Mouse (Mus musculus) intestine, embryonic 14.5 days (tissue): ENCODE data around the gene RPS10-NUDT3. TPM values are rescaled to one million over a fixed set of nuclear protein-coding genes. Genes with fewer than 3 reads are reported as not detected.

ENCODE experiments used
- ATAC-seq: fragments of 200-750 bp; cut with Nextera tagmentation; replicated peaks from 2 replicates; pipeline ENCODE4 v1.8.0; 2017; ENCODE audit warnings: low read depth, moderate number of reproducible peaks, moderate TSS enrichment, moderate library complexity; ENCODE audit not compliant: low FRiP score, low TSS enrichment
- DNase-seq: peaks from one replicate; pipeline ENCODE4 v3.0.0-alpha.2; 2018; ENCODE audit warnings: low spot score
- H3K27ac ChIP-seq: fragments of 300-500 bp; sonication (generic); 2 replicates; pipeline ENCODE4 v1.5.1; 2014; ENCODE audit warnings: low read depth, mild to moderate bottlenecking, control low read depth
- H3K27me3 ChIP-seq: fragments of 300-500 bp; sonication (generic); replicated peaks from 2 replicates; pipeline ENCODE4 v1.6.1; 2014; ENCODE audit warnings: low read length, control low read depth; ENCODE audit not compliant: control insufficient read depth, insufficient read depth
- H3K36me3 ChIP-seq: fragments of 300-500 bp; sonication (generic); 2 replicates; pipeline ENCODE4 v1.6.1; 2014; ENCODE audit warnings: low read length, control low read depth; ENCODE audit not compliant: control insufficient read depth, insufficient read depth
- H3K4me1 ChIP-seq: fragments of 300-500 bp; sonication (generic); replicated peaks from 2 replicates; pipeline ENCODE4 v1.6.1; 2014; ENCODE audit warnings: low read length, control low read depth, mixed read lengths; ENCODE audit not compliant: control insufficient read depth, insufficient read depth
- H3K4me2 ChIP-seq: fragments of 300-500 bp; sonication (generic); 2 replicates; pipeline ENCODE4 v1.6.1; 2014; ENCODE audit warnings: low read length
- H3K4me3 ChIP-seq: fragments of 300-500 bp; sonication (generic); 2 replicates; pipeline ENCODE4 v1.5.1; 2014; ENCODE audit warnings: low read depth, low read length, control low read depth, mixed read lengths
- H3K9ac ChIP-seq: fragments of 300-500 bp; sonication (generic); 2 replicates; pipeline ENCODE4 v1.6.1; 2014; ENCODE audit warnings: mild to moderate bottlenecking, low read length
- H3K9me3 ChIP-seq: fragments of 300-500 bp; sonication (generic); 2 replicates; pipeline ENCODE4 v1.6.1; 2016; ENCODE audit warnings: low read length, control low read depth; ENCODE audit not compliant: control insufficient read depth
- WGBS: fragments of 180-500 bp; shearing (Covaris S2); extraction: QIAGEN DNeasy Blood & Tissue Kit; methylation state at CpG from one replicate; pipeline ENCODE4 v1.1.7; 2014; 5-methylcytosine and 5-hydroxymethylcytosine counted together
- polyA plus RNA-seq: library from polyadenylated mRNA; unstranded; fragments of >200 nt; fragmentation: Nextera tagmentation; extraction: Ambion mirVana; gene quantifications from 2 replicates; pipeline ENCODE4 v1.2.1, GENCODE M21; 2014

RPS10-NUDT3 gene
- polyA plus RNA-seq, 1 experiment from 2014 or later = not detected

DNA sequence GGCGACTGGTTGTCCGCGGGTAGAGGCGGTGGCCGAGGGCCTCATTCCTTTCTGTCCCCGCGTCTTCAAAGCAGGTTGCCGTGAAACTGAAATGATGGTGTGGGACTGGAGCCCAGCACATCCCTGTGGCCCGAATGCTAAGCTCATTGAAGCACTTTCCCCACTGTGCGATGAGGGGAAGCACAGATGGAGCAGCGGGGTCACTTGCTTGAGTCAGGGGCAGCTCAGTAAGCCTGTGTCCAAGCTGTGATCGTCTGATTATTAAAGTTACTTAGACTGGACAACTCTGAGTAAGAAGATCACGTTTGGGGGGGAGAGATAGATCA lies 69.1 kb downstream of the RPS10-NUDT3 start:
- DNase-seq (no peak), ATAC-seq (no peak)
- peaks cover 8% of the 10 kb centered on the region; the same call in 1 of the 2 replicates for H3K36me3 ChIP-seq
- WGBS = under 1% methylated on average over 13 of the region's 13 CpGs
- H3K27ac ChIP-seq = no peak overlapping the region
- H3K9me3 ChIP-seq = no peaks in the 10 kb centered on the region
- H3K4me2 ChIP-seq = peak overlapping the region; percentile 94
- peaks cover 17% of the 10 kb centered on the region for H3K4me1 ChIP-seq
- H3K4me3 ChIP-seq = peak overlapping the region; percentile 54
- H3K27me3 ChIP-seq = no peaks in the 10 kb centered on the region
- peak overlapping the region; percentile 49 for H3K9ac ChIP-seq

DNA sequence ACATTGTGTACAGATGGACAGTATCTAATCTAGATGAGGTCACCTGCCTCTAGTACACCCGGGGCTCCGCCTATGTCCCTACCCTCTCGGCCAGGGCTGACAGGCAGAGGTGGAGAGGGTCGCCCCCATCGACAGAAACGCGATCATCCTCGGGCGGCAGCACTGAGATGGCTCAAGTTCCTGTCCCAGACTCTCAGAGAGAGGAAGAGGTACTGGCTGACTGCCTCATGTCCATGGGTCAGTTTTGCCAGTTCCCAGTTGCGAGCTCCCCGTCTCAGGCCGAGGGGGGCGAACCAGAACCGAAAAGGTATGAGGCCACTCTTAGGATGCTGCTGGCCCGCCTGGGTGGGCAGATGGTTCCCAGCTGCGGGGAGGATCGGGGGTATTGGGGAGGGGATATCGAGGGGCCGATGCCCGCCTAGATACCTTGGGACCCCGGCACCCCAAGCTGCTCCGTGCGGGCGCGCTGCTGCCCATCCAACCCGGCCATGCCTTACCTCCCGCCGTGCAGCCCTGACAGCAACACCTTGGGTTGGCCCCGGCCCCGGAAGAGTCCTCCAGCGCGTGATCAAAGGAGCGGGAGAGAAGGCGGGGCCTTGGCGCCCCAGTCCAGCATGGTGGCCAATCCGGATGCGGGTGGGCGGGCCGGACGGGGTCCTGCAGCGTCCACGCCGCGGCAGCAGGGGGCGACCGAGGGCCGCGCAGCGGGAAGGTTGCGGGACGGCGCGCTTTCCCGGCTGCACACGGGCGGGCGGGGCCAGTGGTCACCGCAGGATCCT lies 69.7 kb downstream of the RPS10-NUDT3 start, which contains the start of gene AI413582:
TSS of gene AI413582 (minus strand) at position 594 of the 779 bp plus-strand sequence.
- H3K9ac ChIP-seq = peak within 1 kb of the TSS; percentile 49
- peaks cover 13% of the 10 kb centered on the region; the same call in 1 of the 2 replicates for H3K36me3 ChIP-seq
- peak within 1 kb of the TSS; percentile 14; the same call in 1 of the 2 replicates for H3K27ac ChIP-seq
- peak within 1 kb of the TSS; percentile 94 for H3K4me2 ChIP-seq
- H3K9me3 ChIP-seq = no peaks in the 10 kb centered on the region
- peak; percentile 90 for ATAC-seq
- peak within 1 kb of the TSS; percentile 54 for H3K4me3 ChIP-seq
- DNase-seq = peak; percentile 98
- H3K4me1 ChIP-seq = peaks cover 17% of the 10 kb centered on the region
- H3K27me3 ChIP-seq = no peaks in the 10 kb centered on the region
- under 1% methylated on average over 57 of the region's 58 CpGs for WGBS

DNA sequence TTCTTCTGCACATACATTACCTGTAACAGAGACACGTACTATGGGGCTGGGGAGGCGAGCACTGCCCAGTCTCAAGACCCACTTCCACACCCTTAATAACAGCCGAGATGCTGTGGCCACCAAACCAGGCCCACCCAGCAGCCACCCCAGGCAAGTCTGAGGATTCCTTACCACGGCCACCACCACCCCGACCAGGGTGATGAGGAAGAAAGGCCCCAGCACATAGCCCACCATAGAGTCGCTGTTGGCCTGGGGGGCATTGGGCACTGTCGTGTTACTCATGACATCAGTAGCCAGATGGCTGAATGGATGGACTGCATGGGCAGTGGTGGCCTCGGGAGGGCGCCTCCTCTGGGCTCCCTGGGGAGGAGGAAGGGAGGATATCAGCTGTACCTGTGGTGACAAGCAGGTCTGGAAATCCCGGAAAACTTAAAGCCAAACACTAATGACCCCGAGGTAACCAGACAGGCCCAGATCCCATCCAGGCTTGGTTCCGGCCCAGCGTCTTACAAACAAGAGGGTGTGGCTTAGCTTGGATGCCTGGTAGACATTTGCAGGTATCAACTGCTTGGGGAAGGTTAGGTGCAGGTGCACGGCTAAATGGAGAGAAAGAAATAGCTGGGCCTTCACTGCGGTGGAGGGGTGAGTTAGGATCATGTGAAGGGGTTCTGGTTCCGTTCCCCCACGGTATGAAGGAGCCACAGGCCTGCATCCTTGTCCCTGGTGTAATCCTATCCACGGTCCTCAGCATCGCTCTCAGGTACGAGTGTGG lies 70.4 kb downstream of the RPS10-NUDT3 start:
- Histone ChIP-seq H3K4me2 (peak overlapping the region; percentile 94), H3K4me1 (peaks cover 17% of the 10 kb centered on the region), H3K4me3 (peak overlapping the region; percentile 54), H3K9me3 (no peaks in the 10 kb centered on the region), H3K9ac (peak overlapping the region; percentile 49), H3K36me3 (peaks cover 17% of the 10 kb centered on the region; the same call in 1 of the 2 replicates), H3K27ac (peak overlapping the region; percentile 14; the same call in 1 of the 2 replicates), H3K27me3 (no peaks in the 10 kb centered on the region)
- 13% methylated on average over 20 of the region's 20 CpGs for WGBS
- ATAC-seq = 0 out of 2 replicates have a peak, but pooled peaks have one; percentile 2
- peak; percentile 77 for DNase-seq

DNA sequence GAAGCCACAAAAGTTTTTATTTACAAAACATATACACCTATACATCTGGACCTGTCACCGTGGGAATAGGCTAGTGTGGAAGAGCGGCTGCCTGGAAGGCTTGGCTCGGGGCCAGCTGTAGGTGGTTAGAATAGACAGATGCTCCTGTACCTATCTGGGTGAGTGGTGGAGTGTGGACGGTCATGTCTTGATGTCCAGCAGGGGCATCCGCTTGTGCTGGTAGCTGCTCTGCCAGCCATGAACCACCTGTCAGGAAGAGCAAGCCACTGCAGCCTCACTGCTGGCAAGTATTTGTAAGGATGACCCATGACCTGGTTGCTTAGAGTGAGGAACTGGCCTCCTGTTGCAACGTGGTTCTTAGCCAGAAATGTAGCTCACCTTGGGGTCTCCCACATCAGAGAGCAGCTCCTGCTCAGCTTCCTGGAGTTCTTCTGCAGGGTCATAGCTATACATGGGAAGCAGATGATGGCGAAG lies 71.2 kb downstream of the RPS10-NUDT3 start:
- no peak for DNase-seq
- no peak overlapping the region for H3K4me2 ChIP-seq
- H3K9ac ChIP-seq = no peak overlapping the region
- H3K4me1 ChIP-seq = peaks cover 17% of the 10 kb centered on the region
- peaks cover 17% of the 10 kb centered on the region; the same call in 1 of the 2 replicates for H3K36me3 ChIP-seq
- WGBS = 52% methylated on average over 7 of the region's 7 CpGs
- ATAC-seq = no peak
- no peak overlapping the region for H3K27ac ChIP-seq
- no peaks in the 10 kb centered on the region for H3K27me3 ChIP-seq
- H3K9me3 ChIP-seq = no peaks in the 10 kb centered on the region
- no peak overlapping the region for H3K4me3 ChIP-seq

DNA sequence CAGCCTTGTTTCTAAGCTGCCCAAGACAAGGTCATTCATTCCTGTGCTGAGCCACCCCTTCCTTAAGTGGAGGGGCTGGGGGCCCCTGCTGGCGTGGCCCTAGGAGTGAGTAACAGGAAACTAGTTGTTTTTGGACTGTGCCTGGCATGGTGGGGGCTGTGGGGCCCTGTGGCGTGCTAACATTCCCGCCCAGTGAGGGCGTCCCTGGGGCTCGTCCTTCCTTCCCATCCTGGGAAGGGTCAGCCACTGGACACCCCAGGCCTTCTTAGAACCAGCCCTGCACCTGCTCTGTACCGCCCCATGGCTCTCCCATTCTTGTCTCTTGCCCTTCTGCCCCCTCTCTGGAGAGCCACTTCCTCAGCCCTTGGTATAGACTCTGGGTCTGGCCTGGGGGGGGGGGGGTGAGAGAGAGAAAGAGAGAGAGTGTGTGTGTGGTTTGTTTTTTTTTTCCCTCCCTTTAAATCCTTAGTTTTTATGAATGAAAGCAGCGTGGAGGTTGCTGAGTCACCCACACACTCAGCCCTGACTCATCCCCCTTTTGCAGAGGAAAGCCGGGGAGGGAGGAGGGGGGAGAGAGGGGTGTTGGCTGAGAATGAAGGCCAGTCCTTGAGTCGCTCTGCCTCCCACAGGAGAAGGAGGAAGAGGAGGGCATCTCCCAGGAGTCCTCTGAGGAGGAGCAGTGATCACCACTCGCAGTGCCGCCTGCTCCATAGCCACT lies 73.1 kb downstream of the RPS10-NUDT3 start:
- Histone ChIP-seq H3K4me1 (peaks cover 20% of the 10 kb centered on the region), H3K27ac (no peak overlapping the region), H3K4me2 (no peak overlapping the region), H3K9me3 (no peaks in the 10 kb centered on the region), H3K9ac (no peak overlapping the region), H3K4me3 (no peak overlapping the region), H3K36me3 (peaks cover 17% of the 10 kb centered on the region; the same call in 1 of the 2 replicates), H3K27me3 (no peaks in the 10 kb centered on the region)
- WGBS = 54% methylated on average over 9 of the region's 11 CpGs
- ATAC-seq (no peak), DNase-seq (no peak)

DNA sequence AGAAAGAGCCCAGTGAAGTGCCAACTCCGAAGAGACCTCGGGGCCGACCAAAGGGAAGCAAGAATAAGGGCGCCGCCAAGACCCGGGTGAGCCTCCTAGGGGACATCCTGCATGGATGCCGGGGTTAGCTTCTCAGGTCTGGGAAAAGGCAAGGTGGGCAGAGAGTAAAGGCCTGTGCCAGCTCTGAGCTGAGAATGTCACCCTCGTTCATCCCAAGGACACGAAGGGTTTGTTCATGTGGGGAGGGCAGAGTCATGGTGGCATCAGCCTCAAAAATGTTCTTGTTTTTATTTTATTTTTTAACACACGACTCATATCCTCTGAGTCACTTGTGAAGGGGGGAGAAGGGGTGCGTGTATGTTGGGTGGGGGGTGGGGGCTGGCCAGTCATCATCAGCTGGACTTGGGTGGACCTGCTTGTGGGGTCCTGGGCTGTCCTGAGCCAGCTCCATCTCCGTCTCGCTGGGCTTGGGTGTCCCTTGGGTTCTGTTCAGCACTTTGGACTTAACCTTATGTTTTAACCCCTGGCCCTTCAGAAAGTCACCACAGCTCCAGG lies 74.0 kb downstream of the RPS10-NUDT3 start:
- Histone ChIP-seq H3K4me2 (no peak overlapping the region), H3K27me3 (no peaks in the 10 kb centered on the region), H3K36me3 (peaks cover 17% of the 10 kb centered on the region; the same call in 1 of the 2 replicates), H3K9ac (no peak overlapping the region), H3K9me3 (no peaks in the 10 kb centered on the region), H3K4me3 (no peak overlapping the region), H3K27ac (no peak overlapping the region), H3K4me1 (peaks cover 20% of the 10 kb centered on the region)
- ATAC-seq = no peak
- 84% methylated on average over 13 of the region's 13 CpGs for WGBS
- DNase-seq = no peak

DNA sequence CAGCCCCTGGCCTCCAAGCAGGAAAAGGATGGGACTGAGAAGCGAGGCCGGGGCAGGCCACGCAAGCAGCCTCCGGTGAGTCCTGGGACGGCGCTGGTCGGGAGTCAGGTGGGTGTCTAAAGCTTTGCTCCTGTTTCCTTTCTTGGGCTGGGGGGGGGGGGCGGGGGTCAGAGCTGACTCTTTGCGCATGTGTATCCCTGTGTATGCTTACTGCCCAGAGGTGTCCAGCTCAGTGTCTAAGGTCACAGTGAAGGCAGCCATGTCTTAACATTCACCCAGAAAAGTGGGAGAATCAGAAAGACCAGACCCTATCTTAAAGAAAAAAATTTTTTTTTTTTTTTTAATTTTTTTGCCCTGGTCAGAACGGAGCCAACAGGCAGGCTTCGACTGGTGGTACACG lies 75.4 kb downstream of the RPS10-NUDT3 start:
- H3K27ac ChIP-seq = no peak overlapping the region
- no peak for DNase-seq
- H3K4me3 ChIP-seq = no peak overlapping the region
- no peaks in the 10 kb centered on the region for H3K27me3 ChIP-seq
- WGBS = 64% methylated on average over 12 of the region's 12 CpGs
- H3K36me3 ChIP-seq = peaks cover 17% of the 10 kb centered on the region; the same call in 1 of the 2 replicates
- peak overlapping the region; percentile 69; the same call in 1 of the 2 replicates for H3K4me2 ChIP-seq
- no peak for ATAC-seq
- H3K9me3 ChIP-seq = no peaks in the 10 kb centered on the region
- H3K9ac ChIP-seq = no peak overlapping the region
- H3K4me1 ChIP-seq = peaks cover 20% of the 10 kb centered on the region

DNA sequence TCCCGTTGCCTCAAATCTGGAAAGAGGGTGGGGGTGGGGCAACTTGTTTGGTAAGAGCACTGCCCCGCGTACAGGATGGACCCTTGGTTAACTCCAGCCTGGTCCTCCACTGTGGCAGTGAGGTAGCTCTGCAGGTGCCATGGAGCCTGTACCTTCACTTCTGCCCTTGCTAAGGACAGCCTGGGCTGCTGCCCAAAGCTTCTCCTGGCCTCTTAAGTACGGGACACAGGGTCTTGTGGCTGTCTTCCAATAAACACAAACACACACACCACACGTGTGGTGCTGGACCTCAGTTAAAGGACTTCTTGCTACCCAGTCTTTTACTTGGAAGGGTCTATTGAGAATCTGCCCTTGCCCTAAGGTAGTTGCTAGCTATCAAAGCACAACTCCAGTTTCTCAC lies 76.2 kb downstream of the RPS10-NUDT3 start:
- no peak for DNase-seq
- Histone ChIP-seq H3K4me3 (peak overlapping the region; percentile 58), H3K27me3 (no peaks in the 10 kb centered on the region), H3K36me3 (peaks cover 17% of the 10 kb centered on the region; the same call in 1 of the 2 replicates), H3K9me3 (no peaks in the 10 kb centered on the region), H3K9ac (no peak overlapping the region), H3K4me2 (peak overlapping the region; percentile 69), H3K27ac (no peak overlapping the region), H3K4me1 (peaks cover 23% of the 10 kb centered on the region)
- no peak for ATAC-seq
- 12% methylated on average over 5 of the region's 5 CpGs for WGBS
